ENCODE assay signal across 22 mouse cellular contexts in genomic region chr1:151111683-151112082, GRCm38 (mm10).
DNase-seq lines count a peak whose midpoint lies in the region; ATAC-seq and TF ChIP-seq lines count a peak whose summit lies in the region.
"Had no signal": no experiment of that assay in that cellular context is flagged by ENCODE, and none has a peak within 500 bp of the region (broad histone marks: within the 10 kb centered on the region; RNA-seq: fewer than 3 reads in every experiment).

No protein-coding gene starts in this region.

- intact Hi-C loops in heart, postnatal 14 days (cut with DNase I): no loop called here

- no peaks in the 10 kb centered on the region for H3K36me3 ChIP-seq in liver, embryonic 15.5 days (replicated peaks)
- H3K36me3 ChIP-seq: embryonic facial prominence, embryonic 10.5 days; forebrain, embryonic 10.5 days; heart, embryonic 15.5 days; hindbrain, embryonic 10.5 days had no signal

- WGBS in lung, adult 2 months: 32% methylated on average over 6 of the region's 6 CpGs
- WGBS in liver, embryonic 15.5 days (ENCODE audit: insufficient replicate concordance): 22% methylated on average over 6 of the region's 6 CpGs

- ATAC-seq in liver, embryonic 15.5 days (ENCODE audit: insufficient read depth): 0 out of 2 replicates have a peak, but pooled peaks have one; percentile 15
- ATAC-seq: activated CD4-positive, CD25-positive, alpha-beta regulatory T cell, adult 4 months; forebrain, embryonic 14.5 days had no signal

- H3K27ac ChIP-seq in liver, embryonic 15.5 days (replicated peaks): no peak overlapping the region
- H3K27ac ChIP-seq: embryonic facial prominence, embryonic 10.5 days; forebrain, embryonic 10.5 days; heart, adult 2 months; heart, embryonic 15.5 days; hindbrain, embryonic 10.5 days; hindbrain, embryonic 14.5 days had no signal

- no peak overlapping the region for H3K4me3 ChIP-seq in lung, adult 2 months (replicated peaks; ENCODE audit: extremely low read depth, low read depth, low read length)
- no peak overlapping the region for H3K4me3 ChIP-seq in liver, embryonic 15.5 days (replicated peaks)
- H3K4me3 ChIP-seq: embryonic facial prominence, embryonic 10.5 days; erythroblast, embryonic 14.5 days; forebrain, embryonic 10.5 days; heart, adult 2 months; heart, embryonic 15.5 days; hindbrain, embryonic 10.5 days had no signal

- 0 out of 2 replicates have a peak, but pooled peaks cover 3% of the 10 kb centered on the region for H3K4me1 ChIP-seq in lung, adult 2 months (ENCODE audit: control insufficient read depth, insufficient read depth, low read length)
- H3K4me1 ChIP-seq in liver, embryonic 15.5 days (replicated peaks): peaks cover 18% of the 10 kb centered on the region
- H3K4me1 ChIP-seq: heart, embryonic 15.5 days had no signal

- TF ChIP-seq POLR2A in lung, adult 2 months (IDR thresholded peaks at IDR 0.05; ENCODE audit: borderline replicate concordance, extremely low read depth, low read depth, low read length): no peak; the same call in 1 of the 2 replicates

- H3K27me3 ChIP-seq in liver, embryonic 15.5 days: peaks cover 36% of the 10 kb centered on the region
- H3K27me3 ChIP-seq: heart, embryonic 15.5 days had no signal

- no peaks in the 10 kb centered on the region for H3K9me3 ChIP-seq in liver, embryonic 15.5 days (replicated peaks)
- H3K9me3 ChIP-seq: embryonic facial prominence, embryonic 10.5 days; forebrain, embryonic 10.5 days; heart, embryonic 15.5 days; hindbrain, embryonic 10.5 days had no signal

- TF ChIP-seq CTCF in lung, adult 2 months (IDR thresholded peaks at IDR 0.05; ENCODE audit: insufficient read depth, low read length): no peak

- DNase-seq in heart, adult 11 months: peak; percentile 73
- no peak for DNase-seq in heart, postnatal 14 days
- peak; percentile 20 to 39 for DNase-seq in lung, adult 18-20 months
- no peak for DNase-seq in lung, adult 2 months
- peak; percentile 18 for DNase-seq in R1 (ENCODE audit: low read depth, low spot score)
- DNase-seq in kidney, adult 11 months: no peak
- DNase-seq in urinary bladder, postnatal 25 days (ENCODE audit: low spot score): no peak
- DNase-seq: adrenal gland, postnatal 14 days; cerebellum, adult 18-20 months; cerebellum, adult 9-11 months; gastrocnemius, postnatal 10 days; heart, adult 2 months had no signal

- no peak overlapping the region for H3K9ac ChIP-seq in liver, embryonic 15.5 days
- H3K9ac ChIP-seq: heart, embryonic 15.5 days; hindbrain, embryonic 14.5 days had no signal

- no peak overlapping the region for H3K4me2 ChIP-seq in liver, embryonic 15.5 days
- H3K4me2 ChIP-seq: heart, embryonic 11.5 days; heart, embryonic 15.5 days; hindbrain, embryonic 14.5 days had no signal

Comparison
In these comparisons a context has a peak if more than half of its experiments do, and no peak if none do; other contexts are left out.
1. DNase-seq: peak in heart, adult 11 months (single experiment), lung, adult 18-20 months (2 of 2) and R1 (single experiment); none in heart, postnatal 14 days (0 of 2), lung, adult 2 months (single experiment), kidney, adult 11 months (single experiment) and urinary bladder, postnatal 25 days (single experiment).